Mouse (Mus musculus): ENCODE data around the gene A330070K13Rik. TPM values are rescaled to one million over a fixed set of nuclear protein-coding genes. Genes with fewer than 3 reads are reported as not detected.
A peak's percentile ranks its signal among the peaks of the same experiment; 100 is the strongest.

Gene A330070K13Rik
- total RNA-seq (2021) = not detected
- not detected in 2 replicates for polyA plus RNA-seq (2012; rRNA removed)
- long read RNA-seq = 0 reads

- DNase-seq = no peak
Observed at GRCm38 (mm10) chr5:130384222-130384912, at the start of gene A330070K13Rik. A330070K13Rik (minus strand) TSS chr5:130384631.

- DNase-seq = no peak
Observed at GRCm38 (mm10) chr5:130411516-130411915, 27.1 kb upstream of the A330070K13Rik start.

GRCm38 (mm10) chr5:130409706-130410105 is 25.3 kb upstream of the A330070K13Rik start:
- DNase-seq = no peak

DNA sequence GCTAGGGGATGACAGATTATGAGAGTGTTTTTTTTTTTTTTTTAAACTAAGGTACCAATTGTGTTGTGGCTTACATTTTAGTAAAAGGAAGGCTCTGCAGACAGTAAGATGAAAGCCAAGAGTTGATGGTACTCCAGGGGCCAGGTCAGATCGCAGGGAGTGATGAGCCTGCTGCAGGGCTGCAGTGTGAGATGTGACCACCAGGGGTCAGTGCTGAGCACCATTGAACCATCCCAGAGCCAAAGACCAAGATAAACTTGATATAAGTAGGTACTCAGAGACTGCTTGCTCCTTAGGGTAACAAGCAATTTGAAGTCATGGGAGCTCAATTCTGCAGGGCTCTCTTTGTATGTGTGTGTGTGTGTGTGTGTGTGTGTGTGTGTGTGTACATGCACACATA is 20.8 kb upstream of the A330070K13Rik start:
- peak; percentile 57 for DNase-seq

DNA sequence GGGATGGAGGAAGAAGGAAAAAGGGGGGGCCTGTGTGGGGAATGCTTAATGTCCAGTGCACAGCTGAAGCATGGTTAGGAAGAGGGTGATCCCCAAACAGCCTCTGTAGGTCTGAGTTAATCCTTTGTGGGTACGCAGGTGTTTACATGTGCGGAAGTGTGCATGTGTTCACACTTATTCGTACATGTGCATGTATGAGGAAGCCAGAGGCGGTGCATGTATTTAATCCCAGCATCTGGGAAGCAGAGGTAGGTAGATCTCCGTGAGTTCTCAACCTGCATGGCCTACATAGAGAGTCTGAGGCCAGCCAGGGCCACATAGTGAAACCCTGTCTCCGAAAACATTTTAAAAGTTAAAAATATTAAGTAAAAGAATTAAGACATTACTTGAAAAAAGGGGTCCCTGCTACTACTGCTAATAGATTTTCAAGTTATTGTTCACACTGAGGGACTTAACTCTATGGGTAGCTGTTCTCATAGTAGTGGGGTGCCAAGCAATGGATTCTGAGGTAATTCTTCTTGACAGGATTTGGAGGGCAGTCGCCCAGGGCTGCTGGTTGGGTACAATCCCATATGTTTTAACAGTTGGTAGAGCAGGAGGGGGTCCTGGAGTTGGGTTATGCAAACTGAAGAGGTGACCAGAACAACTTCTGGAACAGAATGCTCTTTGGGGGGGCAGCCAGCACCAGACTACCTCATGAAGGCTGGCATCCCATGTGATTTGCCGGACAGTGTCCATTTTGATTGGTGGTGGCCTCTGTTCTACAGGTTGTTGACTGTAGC is 15.9 kb upstream of the A330070K13Rik start:
- DNase-seq = no peak

DNA sequence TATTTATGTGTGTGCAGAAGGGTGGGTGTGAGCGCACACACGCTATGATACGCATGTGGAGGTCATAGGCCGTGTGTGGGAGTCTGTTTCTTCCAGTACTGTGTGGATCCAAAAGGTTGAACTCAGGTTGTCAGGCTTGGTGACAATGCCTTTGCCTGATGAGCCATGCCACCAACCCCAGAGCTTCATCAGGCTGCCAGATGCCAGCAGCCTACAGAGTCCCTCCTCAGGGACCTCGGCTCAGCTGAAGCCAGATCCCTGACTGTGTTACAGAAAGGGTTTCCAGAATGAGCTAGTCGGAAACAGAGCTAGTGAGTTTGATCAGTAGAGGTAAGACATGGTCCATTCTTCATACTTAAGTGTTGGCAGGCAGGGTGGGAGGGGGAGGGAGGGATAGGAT is 10.7 kb upstream of the A330070K13Rik start:
- peak; percentile 25 for DNase-seq

GRCm38 (mm10) chr5:130394386-130394785 is 10.0 kb upstream of the A330070K13Rik start:
- peak; percentile 57 for DNase-seq

DNA sequence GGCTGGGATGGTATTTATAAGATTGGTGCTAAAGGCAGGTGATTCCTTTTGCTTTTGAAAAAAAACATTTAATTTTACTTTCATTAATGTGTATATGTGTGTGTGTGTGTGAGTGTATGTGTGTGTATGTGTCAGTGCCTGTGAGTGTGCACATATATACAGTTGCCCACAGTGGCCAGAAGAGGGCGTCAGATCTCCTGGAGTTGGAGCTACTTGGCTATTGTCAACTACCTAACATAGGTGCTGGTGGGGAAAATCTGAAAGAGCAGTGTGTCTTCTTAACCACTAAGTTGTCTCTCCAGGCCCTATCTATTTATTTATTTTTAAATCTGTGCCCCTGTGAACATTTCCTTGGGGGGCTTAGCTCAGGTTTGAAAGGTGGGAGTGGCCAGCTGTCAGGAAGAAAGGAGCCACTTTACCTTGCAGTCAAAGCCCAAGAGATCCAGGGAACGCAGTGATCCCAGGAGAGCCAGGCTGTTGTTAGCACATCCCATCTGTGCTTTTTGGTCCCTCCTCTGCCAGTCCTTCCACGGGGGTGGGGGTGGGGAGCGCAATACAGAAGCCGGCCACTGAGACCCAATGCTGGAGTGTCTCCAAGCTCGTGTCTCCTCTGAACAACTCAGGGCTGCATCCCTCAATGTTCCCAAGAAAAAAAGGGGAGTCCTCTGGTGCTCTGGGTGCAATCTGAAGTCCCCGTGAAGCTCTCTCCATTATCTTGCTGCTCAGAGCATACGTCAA is 9.4 kb upstream of the A330070K13Rik start:
- no peak for DNase-seq

DNA sequence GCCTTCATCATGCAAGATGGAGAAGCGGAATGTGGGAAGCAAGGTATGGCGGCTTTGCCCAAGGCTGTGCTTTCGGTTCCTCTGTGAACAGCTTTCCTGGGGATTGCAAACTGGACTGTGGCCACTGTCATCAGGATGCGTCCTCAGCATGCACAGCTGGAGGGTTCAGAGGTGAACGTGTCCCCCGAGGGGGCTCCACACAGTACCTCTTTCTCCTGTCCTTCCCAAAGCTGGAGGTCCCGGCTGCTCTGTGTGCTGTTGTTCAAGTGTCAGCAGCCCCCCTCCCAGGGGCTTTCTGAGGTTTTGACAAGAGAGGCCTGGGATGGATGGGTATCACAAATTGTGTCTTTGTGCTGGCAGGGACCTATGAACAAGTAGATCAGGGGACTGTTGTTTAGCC is 2.0 kb upstream of the A330070K13Rik start:
- no peak for DNase-seq

DNA sequence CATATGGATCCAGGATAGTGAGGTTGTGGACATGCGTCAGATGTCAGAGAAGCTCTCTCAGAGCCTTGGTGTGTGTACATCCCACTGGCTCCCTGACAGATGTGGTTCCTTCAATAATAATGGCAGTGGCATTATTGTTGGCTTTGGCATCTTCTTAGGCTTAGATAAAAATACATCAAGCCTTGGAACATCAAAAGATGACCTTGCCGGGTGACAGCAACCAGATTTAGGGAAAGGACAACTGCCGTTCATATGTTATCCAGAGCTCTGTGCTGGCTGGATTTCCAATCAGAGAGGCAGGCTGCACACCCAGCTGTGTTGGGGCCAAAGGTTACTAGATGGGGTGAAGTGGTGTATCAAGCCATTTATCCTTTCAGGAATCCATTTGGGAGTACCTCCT is 9.0 kb downstream of the A330070K13Rik start:
- DNase-seq = peak; percentile 68

- peak; percentile 69 for DNase-seq
Observed at GRCm38 (mm10) chr5:130369237-130369636, 15.2 kb downstream of the A330070K13Rik start, which contains the start of gene Caln1. Caln1 (plus strand) TSS chr5:130369455.

GRCm38 (mm10) chr5:130368236-130368635 is 16.2 kb downstream of the A330070K13Rik start:
- DNase-seq = no peak

DNA sequence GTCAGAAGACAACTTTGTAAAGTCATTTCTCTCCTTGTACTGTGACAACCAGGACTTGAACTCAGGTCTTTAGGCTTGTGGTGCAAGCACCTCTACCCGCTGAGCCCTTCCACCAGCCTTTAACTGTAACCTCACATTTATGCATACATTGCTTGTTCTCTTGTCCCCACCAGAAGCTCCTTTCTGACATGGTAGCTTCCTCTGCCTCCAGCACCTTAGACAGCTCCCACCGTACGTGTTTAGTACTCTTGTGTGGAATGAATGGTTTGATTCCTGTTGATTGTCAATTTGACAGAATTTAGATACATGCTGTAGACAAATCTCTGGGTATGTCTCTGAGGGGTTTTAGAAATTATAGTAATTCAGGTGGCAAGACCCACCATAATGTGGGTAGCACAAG is 20.7 kb downstream of the A330070K13Rik start:
- no peak for DNase-seq

DNA sequence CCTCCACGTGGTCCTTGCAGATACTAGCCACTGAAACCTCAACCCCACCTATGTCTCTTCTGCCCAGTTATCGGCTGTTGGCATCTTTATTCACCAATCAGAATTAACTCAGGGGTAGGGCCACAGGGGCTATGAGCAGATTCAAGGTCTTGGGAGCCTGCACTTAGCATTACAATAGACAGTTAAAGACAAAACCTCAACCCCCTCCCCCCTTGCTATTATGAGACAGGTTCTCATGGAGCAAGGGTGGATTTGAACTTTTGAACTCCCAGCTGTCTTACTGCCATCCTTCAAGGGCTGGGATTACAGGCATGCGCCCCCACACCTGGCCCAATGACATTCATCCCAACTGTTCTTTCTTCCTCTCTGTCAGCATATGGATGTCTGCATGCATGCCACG is 21.3 kb downstream of the A330070K13Rik start:
- no peak for DNase-seq

DNA sequence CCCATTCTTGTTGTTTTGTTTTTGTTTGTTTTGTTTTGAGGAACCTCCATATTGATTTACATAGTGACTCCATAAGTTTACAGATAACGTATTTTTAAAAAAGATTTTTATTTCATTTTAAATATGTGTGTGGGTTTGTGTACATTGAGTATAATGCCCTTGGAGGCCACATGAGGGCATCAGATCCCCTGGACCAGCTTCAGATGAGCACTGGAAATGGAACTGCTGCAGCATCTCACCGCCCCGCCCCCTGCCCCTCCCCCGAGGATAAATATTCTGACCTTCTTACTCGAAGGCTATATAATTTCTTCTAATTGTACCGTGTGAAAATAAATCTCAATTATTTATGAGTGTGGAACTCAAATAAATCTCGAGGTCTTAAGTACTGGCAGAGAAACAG is 29.2 kb downstream of the A330070K13Rik start:
- no peak for DNase-seq

- DNase-seq = no peak
Observed at GRCm38 (mm10) chr5:130345871-130346270, 38.6 kb downstream of the A330070K13Rik start.

DNA sequence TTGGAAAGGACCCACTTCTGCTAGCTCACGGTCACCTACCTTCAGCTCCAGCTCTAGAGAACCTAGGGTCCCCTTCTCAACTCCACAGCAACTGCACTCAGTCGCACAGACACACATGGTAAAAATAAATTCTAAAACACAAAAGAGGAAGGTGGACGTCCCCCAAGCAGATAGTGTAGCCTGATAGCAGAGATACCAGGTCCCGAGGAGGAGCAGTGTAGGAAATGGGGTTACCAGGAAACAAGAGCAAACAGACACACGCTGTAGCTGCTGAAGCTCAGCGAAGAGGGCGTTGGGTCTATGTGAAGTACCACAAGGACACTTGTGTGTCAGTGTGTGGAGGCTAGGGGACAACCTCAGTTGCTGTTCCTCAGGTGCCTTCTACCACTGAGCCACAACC is 39.4 kb downstream of the A330070K13Rik start:
- no peak for DNase-seq

DNA sequence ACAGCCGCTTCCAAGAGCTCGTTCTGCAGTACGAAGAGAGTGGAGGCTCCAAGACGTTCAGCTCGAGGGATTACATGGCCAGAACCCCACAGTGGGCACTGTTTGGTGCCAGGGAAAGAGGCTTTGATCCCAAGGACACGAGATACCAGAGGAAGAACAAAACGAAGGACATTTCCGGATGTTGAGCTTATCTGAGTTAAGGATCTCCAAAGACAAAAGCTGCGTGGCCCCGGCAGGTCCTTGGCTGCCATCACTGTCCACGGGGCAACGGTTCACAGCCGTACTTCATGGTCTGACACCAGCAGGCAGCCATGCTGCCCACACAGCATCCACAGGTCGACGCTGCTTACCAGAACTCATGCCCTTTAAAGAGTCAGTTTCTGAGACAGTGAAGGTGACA is 43.8 kb downstream of the A330070K13Rik start:
- peak; percentile 65 for DNase-seq

DNA sequence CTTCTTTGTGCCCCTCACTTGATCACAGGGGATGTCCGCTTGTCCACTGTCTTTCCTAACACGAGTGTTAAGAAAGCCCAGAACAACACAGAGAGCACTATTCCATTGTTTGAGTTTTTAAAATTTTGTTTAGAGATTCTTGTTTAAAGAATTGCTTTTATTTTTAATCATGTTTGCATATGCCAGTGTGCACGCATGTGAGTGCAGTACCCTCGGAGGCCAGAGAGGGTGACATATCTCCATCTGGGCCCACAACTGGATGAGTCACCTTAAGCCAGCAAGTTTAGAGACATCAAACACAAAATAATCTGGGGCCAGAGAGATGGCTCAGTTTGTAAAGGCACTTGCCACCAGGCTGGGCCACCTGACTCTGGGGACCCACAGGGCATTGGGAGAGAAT is 49.0 kb downstream of the A330070K13Rik start:
- no peak for DNase-seq

GRCm38 (mm10) chr5:130333971-130334370 is 50.5 kb downstream of the A330070K13Rik start:
- no peak for DNase-seq

GRCm38 (mm10) chr5:130333566-130333965 is 50.9 kb downstream of the A330070K13Rik start:
- DNase-seq = no peak

DNA sequence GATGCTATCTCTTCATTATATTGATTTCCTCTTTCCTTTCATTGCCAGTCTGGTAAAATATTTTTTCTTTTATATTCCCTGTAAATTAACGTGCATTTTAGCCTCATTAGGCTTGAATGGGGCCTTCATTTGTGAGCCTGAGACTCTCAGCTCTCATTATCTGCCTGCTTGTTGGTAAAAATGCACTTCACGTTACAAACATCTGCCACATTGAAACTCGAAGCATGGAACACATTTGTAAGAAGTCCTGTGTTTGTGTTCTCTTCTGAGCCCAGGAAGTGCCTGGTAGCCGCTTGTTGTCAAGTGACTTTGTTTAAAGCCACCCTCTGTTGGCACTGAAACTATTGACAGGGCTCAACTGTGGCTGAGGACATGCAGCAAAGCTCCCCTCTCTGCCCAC is 53.2 kb downstream of the A330070K13Rik start:
- DNase-seq = no peak

- no peak for DNase-seq
Observed at GRCm38 (mm10) chr5:130330801-130331200, 53.6 kb downstream of the A330070K13Rik start.

All from adrenal gland, adult 2 months (tissue).